Mouse (Mus musculus): Measurements from ENCODE around the gene Prg4.

GRCm38 (mm10) chr1:150403914-150404313, 62.1 kb downstream of the Prg4 start:
- TF ChIP-seq POLR2A (IDR thresholded peaks at IDR 0.05; ENCODE audit: insufficient read depth, low read length) (no peak), CTCF (IDR thresholded peaks at IDR 0.05; ENCODE audit: low read depth, low read length) (no peak), EP300 (IDR thresholded peaks at IDR 0.05; ENCODE audit: insufficient read depth, low read depth, low read length) (no peak)
